Mouse (Mus musculus) hindbrain, embryonic 15.5 days (tissue): ENCODE measurements around the gene Bcl6b. TPM values are rescaled to one million over a fixed set of nuclear protein-coding genes. Genes with fewer than 3 reads are reported as not detected.

Experiments
- ATAC-seq: fragments of 200-750 bp; cut with Nextera tagmentation; 2 replicates; pipeline ENCODE4 v1.8.0; 2017; ENCODE audit warnings: low read depth, moderate number of reproducible peaks, moderate TSS enrichment; ENCODE audit not compliant: low FRiP score
- H3K27ac ChIP-seq: fragments of 300-500 bp; sonication (generic); replicated peaks from 2 replicates; pipeline ENCODE4 v1.5.1; 2015; ENCODE audit warnings: mild to moderate bottlenecking, inconsistent platforms
- H3K27me3 ChIP-seq: fragments of 300-500 bp; sonication (generic); 2 replicates; pipeline ENCODE4 v1.6.1; 2015; ENCODE audit warnings: control low read depth, inconsistent platforms
- H3K36me3 ChIP-seq: fragments of 300-500 bp; sonication (generic); 2 replicates; pipeline ENCODE4 v1.6.1; 2015; ENCODE audit warnings: control low read depth, inconsistent platforms
- H3K4me1 ChIP-seq: fragments of 300-500 bp; sonication (generic); replicated peaks from 2 replicates; pipeline ENCODE4 v1.6.1; 2015; ENCODE audit warnings: control low read depth, inconsistent platforms
- H3K4me2 ChIP-seq: fragments of 300-500 bp; sonication (generic); 2 replicates; pipeline ENCODE4 v1.6.1; 2015; ENCODE audit warnings: moderate library complexity, mild to moderate bottlenecking, inconsistent platforms
- H3K4me3 ChIP-seq: fragments of 300-500 bp; sonication (generic); 2 replicates; pipeline ENCODE4 v1.5.1; 2015; ENCODE audit warnings: mild to moderate bottlenecking, inconsistent platforms
- H3K9ac ChIP-seq: fragments of 300-500 bp; sonication (generic); 2 replicates; pipeline ENCODE4 v1.6.1; 2015; ENCODE audit warnings: inconsistent platforms
- H3K9me3 ChIP-seq: fragments of 300-500 bp; sonication (generic); 2 replicates; pipeline ENCODE4 v1.6.1; 2016; ENCODE audit warnings: control low read depth, inconsistent platforms
- WGBS: fragments of 180-500 bp; shearing (Covaris S2); methylation state at CpG from one replicate; pipeline ENCODE4 v1.1.7; 2015; 5-methylcytosine and 5-hydroxymethylcytosine counted together
- polyA plus RNA-seq: library from polyadenylated mRNA; unstranded; fragments of >200 nt; fragmentation: Nextera tagmentation; extraction: Ambion mirVana; gene quantifications from 2 replicates; pipeline ENCODE4 v1.2.1, GENCODE M21; 2015

Bcl6b gene
- polyA plus RNA-seq, 1 experiment from 2014 or later: 5.5 TPM

GRCm38 (mm10) chr11:70228828-70229227 lies 770 bp downstream of the Bcl6b start:
- H3K27me3 ChIP-seq: peaks cover 49% of the 10 kb centered on the region
- under 1% methylated on average over 19 of the region's 19 CpGs for WGBS
- H3K36me3 ChIP-seq: no peaks in the 10 kb centered on the region
- H3K9me3 ChIP-seq: no peaks in the 10 kb centered on the region
- no peak overlapping the region for H3K9ac ChIP-seq
- no peak overlapping the region for H3K27ac ChIP-seq
- ATAC-seq: peak; percentile 63
- H3K4me1 ChIP-seq: peaks cover 46% of the 10 kb centered on the region
- H3K4me3 ChIP-seq: peak overlapping the region; percentile 23
- peak overlapping the region; percentile 53 for H3K4me2 ChIP-seq

- peaks cover 49% of the 10 kb centered on the region for H3K27me3 ChIP-seq
- H3K36me3 ChIP-seq: no peaks in the 10 kb centered on the region
- 0 out of 2 replicates have a peak overlapping the region, but pooled peaks have one; percentile 23 for H3K4me3 ChIP-seq
- no peaks in the 10 kb centered on the region for H3K9me3 ChIP-seq
- peak overlapping the region; percentile 57 for H3K4me2 ChIP-seq
- no peak for ATAC-seq
- H3K27ac ChIP-seq: no peak overlapping the region
- peaks cover 42% of the 10 kb centered on the region for H3K4me1 ChIP-seq
- 90% methylated on average over 4 of the region's 4 CpGs for WGBS
- no peak overlapping the region for H3K9ac ChIP-seq
Observed at GRCm38 (mm10) chr11:70227661-70228245, 1.8 kb downstream of the Bcl6b start.

- H3K27me3 ChIP-seq: peaks cover 49% of the 10 kb centered on the region
- no peak overlapping the region for H3K27ac ChIP-seq
- no peak for ATAC-seq
- H3K4me1 ChIP-seq: peaks cover 46% of the 10 kb centered on the region
- no peaks in the 10 kb centered on the region for H3K9me3 ChIP-seq
- 32% methylated on average over 5 of the region's 5 CpGs for WGBS
- H3K9ac ChIP-seq: no peak overlapping the region
- H3K36me3 ChIP-seq: no peaks in the 10 kb centered on the region
- peak overlapping the region; percentile 30; the same call in 1 of the 2 replicates for H3K4me3 ChIP-seq
- peak overlapping the region; percentile 57 for H3K4me2 ChIP-seq
Observed at GRCm38 (mm10) chr11:70227126-70227525, 2.5 kb downstream of the Bcl6b start.

- H3K4me2 ChIP-seq: peak overlapping the region; percentile 57
- H3K27me3 ChIP-seq: peaks cover 49% of the 10 kb centered on the region
- WGBS: 7% methylated on average over 18 of the region's 18 CpGs
Observed at GRCm38 (mm10) chr11:70226602-70226890, 3.1 kb downstream of the Bcl6b start.

GRCm38 (mm10) chr11:70225798-70226601 lies 3.6 kb downstream of the Bcl6b start:
- Histone ChIP-seq H3K36me3 (no peaks in the 10 kb centered on the region), H3K9ac (peak overlapping the region; percentile 21; the same call in 1 of the 2 replicates), H3K9me3 (no peaks in the 10 kb centered on the region), H3K4me3 (peak overlapping the region; percentile 30), H3K27me3 (peaks cover 46% of the 10 kb centered on the region), H3K27ac (no peak overlapping the region), H3K4me1 (peaks cover 53% of the 10 kb centered on the region), H3K4me2 (peak overlapping the region; percentile 57)
- WGBS: 20% methylated on average over 27 of the region's 27 CpGs
- peak; percentile 43; the same call in 1 of the 2 replicates for ATAC-seq

More at GRCm38 (mm10) chr11:70226602-70226890, 3.1 kb downstream of the Bcl6b start:
- Histone ChIP-seq H3K9ac (peak overlapping the region; percentile 21; the same call in 1 of the 2 replicates), H3K4me3 (peak overlapping the region; percentile 30), H3K36me3 (no peaks in the 10 kb centered on the region), H3K9me3 (no peaks in the 10 kb centered on the region), H3K27ac (no peak overlapping the region), H3K4me1 (peaks cover 52% of the 10 kb centered on the region)
- no peak for ATAC-seq

GRCm38 (mm10) chr11:70223724-70224123 lies 5.9 kb downstream of the Bcl6b start:
- H3K27me3 ChIP-seq: peaks cover 25% of the 10 kb centered on the region

GRCm38 (mm10) chr11:70221603-70222500 lies 7.7 kb downstream of the Bcl6b start:
- Histone ChIP-seq H3K4me1 (peaks cover 44% of the 10 kb centered on the region), H3K4me2 (peak overlapping the region; percentile 87), H3K4me3 (peak overlapping the region; percentile 60), H3K27ac (peak overlapping the region; percentile 86), H3K9ac (peak overlapping the region; percentile 64), H3K36me3 (peaks cover 5% of the 10 kb centered on the region; the same call in 1 of the 2 replicates), H3K27me3 (peaks cover 10% of the 10 kb centered on the region), H3K9me3 (no peaks in the 10 kb centered on the region)
- 8% methylated on average over 14 of the region's 14 CpGs for WGBS
- no peak for ATAC-seq

More at GRCm38 (mm10) chr11:70223724-70224123, 5.9 kb downstream of the Bcl6b start:
- no peak overlapping the region for H3K27ac ChIP-seq
- peaks cover 47% of the 10 kb centered on the region for H3K4me1 ChIP-seq
- H3K4me3 ChIP-seq: no peak overlapping the region
- no peaks in the 10 kb centered on the region for H3K36me3 ChIP-seq
- WGBS: 89% methylated on average over 9 of the region's 9 CpGs
- no peaks in the 10 kb centered on the region for H3K9me3 ChIP-seq
- H3K9ac ChIP-seq: no peak overlapping the region
- no peak for ATAC-seq
- H3K4me2 ChIP-seq: no peak overlapping the region

GRCm38 (mm10) chr11:70220731-70221602 lies 8.6 kb downstream of the Bcl6b start, which contains the start of gene Slc16a13:
Slc16a13 (minus strand) TSS chr11:70221064.
- peak within 1 kb of the TSS; percentile 86 for H3K27ac ChIP-seq
- ATAC-seq: peak; percentile 96
- peak within 1 kb of the TSS; percentile 64 for H3K9ac ChIP-seq
- H3K27me3 ChIP-seq: peaks cover 16% of the 10 kb centered on the region
- WGBS: under 1% methylated on average over 28 of the region's 28 CpGs
- no peaks in the 10 kb centered on the region for H3K9me3 ChIP-seq
- H3K36me3 ChIP-seq: peaks cover 6% of the 10 kb centered on the region; the same call in 1 of the 2 replicates
- peaks cover 35% of the 10 kb centered on the region for H3K4me1 ChIP-seq
- H3K4me3 ChIP-seq: peak within 1 kb of the TSS; percentile 60
- peak within 1 kb of the TSS; percentile 87 for H3K4me2 ChIP-seq

GRCm38 (mm10) chr11:70220323-70220722 lies 9.3 kb downstream of the Bcl6b start:
- H3K4me1 ChIP-seq: peaks cover 35% of the 10 kb centered on the region
- no peak for ATAC-seq
- peak overlapping the region; percentile 87 for H3K4me2 ChIP-seq
- WGBS: under 1% methylated on average over 24 of the region's 24 CpGs
- H3K4me3 ChIP-seq: peak overlapping the region; percentile 60
- H3K9ac ChIP-seq: peak overlapping the region; percentile 57
- peaks cover 19% of the 10 kb centered on the region for H3K27me3 ChIP-seq
- H3K27ac ChIP-seq: peak overlapping the region; percentile 86
- H3K36me3 ChIP-seq: peaks cover 6% of the 10 kb centered on the region; the same call in 1 of the 2 replicates
- H3K9me3 ChIP-seq: no peaks in the 10 kb centered on the region

- WGBS: 52% methylated on average over 7 of the region's 7 CpGs
- peaks cover 23% of the 10 kb centered on the region for H3K27me3 ChIP-seq
Observed at GRCm38 (mm10) chr11:70219873-70220272, 9.7 kb downstream of the Bcl6b start.

More at GRCm38 (mm10) chr11:70219873-70220272, 9.7 kb downstream of the Bcl6b start:
- peak overlapping the region; percentile 87 for H3K4me2 ChIP-seq
- peak overlapping the region; percentile 86 for H3K27ac ChIP-seq
- peaks cover 6% of the 10 kb centered on the region; the same call in 1 of the 2 replicates for H3K36me3 ChIP-seq
- no peaks in the 10 kb centered on the region for H3K9me3 ChIP-seq
- no peak for ATAC-seq
- peak overlapping the region; percentile 60 for H3K4me3 ChIP-seq
- H3K9ac ChIP-seq: peak overlapping the region; percentile 57
- H3K4me1 ChIP-seq: peaks cover 39% of the 10 kb centered on the region
